Mouse (Mus musculus): ENCODE measurements around the gene H2-Aa. TPM values are rescaled to one million over a fixed set of nuclear protein-coding genes. Genes with fewer than 3 reads are reported as not detected.
A peak's percentile ranks its signal among the peaks of the same experiment; 100 is the strongest.

H2-Aa gene
- total RNA-seq, 2 experiments from 2014 or later: 0.68 to 1.2 TPM

DNA sequence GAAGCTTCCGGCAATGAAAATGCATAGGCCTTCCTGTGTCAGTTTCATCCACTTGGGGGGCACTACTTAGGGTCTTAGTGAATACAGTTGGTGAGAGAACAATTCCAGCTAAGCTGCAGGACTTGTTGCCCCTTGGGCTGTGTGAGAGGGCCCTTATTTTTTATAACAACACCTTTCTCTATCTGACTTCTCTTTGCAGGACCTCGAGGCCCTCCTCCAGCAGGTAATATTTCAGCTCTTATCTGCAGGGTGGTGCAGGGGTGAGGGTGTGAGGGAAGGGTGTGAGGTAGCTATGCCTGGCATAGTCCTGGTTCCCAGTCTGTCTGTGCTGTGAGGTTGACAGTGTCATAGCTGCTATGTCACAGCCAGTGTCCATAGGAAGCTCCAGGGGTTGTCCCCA is 19.4 kb downstream of the H2-Aa start:
- intact Hi-C loops (cut with DNase I): no loop called here
- no peak for DNase-seq

DNA sequence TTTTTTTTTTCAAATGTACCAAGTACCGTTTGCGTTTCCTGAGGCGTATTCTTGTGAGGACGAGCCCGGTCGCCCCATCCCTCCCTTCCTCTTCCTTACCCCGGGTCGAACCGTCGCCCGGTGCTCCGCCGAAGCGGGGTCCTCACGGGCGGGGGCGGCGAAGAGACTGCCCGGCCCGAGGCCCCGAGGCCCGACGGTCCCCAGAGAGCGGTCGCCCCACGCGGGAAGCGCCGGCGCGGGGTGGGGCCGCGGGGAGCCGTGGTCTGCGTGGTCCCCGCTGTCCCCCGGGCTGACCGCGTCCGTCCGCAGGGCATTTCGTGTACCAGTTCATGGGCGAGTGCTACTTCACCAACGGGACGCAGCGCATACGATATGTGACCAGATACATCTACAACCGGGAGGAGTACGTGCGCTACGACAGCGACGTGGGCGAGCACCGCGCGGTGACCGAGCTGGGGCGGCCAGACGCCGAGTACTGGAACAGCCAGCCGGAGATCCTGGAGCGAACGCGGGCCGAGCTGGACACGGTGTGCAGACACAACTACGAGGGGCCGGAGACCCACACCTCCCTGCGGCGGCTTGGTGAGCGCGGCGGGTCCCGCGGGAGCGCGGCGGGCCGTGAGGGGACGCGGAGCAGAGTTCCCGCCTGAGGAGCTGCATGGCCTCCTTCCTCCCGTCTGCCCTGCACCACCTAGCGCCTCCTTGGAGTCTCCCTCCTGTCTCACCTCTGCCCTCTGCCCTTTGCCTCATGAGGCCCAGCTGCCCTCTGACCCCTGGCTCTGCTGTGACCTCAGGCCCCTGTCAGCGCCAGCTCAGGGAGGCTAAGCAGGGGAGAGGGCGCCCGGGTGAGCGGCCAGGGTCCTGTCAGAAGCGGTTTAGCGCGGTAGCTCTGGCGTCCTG is 22.9 kb downstream of the H2-Aa start:
- DNase-seq: no peak
- intact Hi-C loops (cut with DNase I): loop anchor here (5.0 kb wide), 1 partner anchor 48 kb away; no protein-coding TSS in a partner anchor

DNA sequence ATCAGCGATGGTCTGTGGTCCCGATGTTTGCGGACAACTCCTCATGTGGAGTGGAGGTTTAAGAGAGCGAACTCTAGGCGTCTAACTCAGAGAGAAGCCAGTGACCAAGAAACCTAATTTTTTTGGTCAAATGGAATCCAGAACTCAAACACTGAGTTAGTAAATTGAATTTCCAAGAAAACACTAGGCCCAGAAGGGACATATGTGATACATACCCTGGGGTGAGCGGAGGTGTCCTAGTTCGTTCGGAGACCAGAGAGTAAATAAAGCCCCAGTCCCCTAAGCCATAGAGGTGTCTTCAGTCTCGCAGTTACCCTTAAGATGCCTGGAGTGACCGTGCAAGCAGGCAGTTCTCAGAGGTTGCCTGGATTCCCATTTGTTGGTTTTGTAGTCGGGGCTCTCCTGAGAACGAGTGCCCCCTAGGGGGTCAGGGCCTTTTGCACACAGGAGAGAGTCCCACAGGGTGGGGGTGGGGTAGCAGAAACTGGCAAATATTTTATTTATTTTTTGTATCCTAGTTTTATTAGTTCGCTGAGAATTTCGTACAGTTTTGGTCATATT is 23.7 kb downstream of the H2-Aa start:
- intact Hi-C loops (cut with DNase I): loop anchor here (5.0 kb wide), 1 partner anchor 48 kb away; no protein-coding TSS in a partner anchor

DNA sequence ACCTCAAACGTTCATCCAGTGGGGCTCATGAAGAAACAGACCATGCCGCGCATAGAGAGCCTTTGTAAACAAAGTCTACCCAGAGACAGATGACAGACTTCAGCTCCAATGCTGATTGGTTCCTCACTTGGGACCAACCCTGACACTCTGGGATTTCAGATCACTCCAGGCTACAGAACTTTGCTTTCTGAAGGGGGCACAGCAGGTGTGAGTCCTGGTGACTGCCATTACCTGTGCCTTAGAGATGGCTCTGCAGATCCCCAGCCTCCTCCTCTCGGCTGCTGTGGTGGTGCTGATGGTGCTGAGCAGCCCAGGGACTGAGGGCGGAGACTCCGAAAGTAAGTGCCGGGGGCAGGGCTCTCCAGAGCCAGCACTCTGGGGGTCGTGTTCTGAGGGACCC is 24.6 kb downstream of the H2-Aa start:
- intact Hi-C loops (cut with DNase I): loop anchor here (5.0 kb wide), 1 partner anchor 49 kb away; no protein-coding TSS in a partner anchor
- DNase-seq: peak; percentile 50

More for the DNA sequence above, 23.7 kb downstream of the H2-Aa start:
- DNase-seq: no peak

DNA sequence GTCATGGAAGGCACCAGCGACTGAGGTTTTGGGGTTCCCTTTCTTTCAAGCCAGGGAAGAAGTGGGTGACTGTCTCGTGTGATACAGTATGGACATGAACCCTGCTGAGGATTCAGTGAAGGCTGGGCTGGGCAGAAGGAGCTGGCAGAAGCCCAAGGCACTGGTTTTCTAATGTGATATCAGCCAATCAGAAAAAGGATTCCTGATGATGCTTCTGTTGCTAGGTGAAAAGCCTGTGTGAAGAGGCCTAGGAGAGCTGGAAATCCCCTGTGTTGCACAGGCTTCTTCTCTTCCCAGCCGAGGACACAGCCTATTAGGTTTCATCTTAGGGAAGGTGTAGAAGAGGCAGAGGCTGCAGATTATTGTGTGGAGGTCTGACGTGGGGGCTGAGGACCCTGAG is 26.1 kb downstream of the H2-Aa start:
- peak; percentile 78 for DNase-seq
- intact Hi-C loops (cut with DNase I): loop anchor here (5.0 kb wide), 1 partner anchor 51 kb away; no protein-coding TSS in a partner anchor

DNA sequence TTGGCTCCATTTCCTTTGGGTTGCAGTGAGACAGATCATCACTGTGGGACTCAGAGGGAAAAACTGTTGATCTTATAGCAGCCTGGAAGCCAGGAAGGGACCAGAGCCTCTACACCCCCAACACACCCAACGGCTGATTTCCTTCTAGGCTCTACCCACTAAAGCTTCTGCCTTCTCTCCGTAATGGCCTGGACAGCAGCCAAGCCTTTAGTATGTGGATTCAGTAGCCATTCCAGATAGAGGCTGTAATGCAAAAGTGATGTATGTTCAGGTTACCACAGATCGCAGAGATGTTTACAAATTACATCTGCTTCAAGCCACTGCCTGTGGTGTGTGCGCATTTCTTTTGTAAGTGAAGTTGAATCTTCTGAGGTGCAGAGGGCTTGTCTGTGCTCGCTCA is 27.1 kb downstream of the H2-Aa start:
- intact Hi-C loops (cut with DNase I): loop anchor here (5.0 kb wide), 1 partner anchor 52 kb away; no protein-coding TSS in a partner anchor
- DNase-seq: no peak

DNA sequence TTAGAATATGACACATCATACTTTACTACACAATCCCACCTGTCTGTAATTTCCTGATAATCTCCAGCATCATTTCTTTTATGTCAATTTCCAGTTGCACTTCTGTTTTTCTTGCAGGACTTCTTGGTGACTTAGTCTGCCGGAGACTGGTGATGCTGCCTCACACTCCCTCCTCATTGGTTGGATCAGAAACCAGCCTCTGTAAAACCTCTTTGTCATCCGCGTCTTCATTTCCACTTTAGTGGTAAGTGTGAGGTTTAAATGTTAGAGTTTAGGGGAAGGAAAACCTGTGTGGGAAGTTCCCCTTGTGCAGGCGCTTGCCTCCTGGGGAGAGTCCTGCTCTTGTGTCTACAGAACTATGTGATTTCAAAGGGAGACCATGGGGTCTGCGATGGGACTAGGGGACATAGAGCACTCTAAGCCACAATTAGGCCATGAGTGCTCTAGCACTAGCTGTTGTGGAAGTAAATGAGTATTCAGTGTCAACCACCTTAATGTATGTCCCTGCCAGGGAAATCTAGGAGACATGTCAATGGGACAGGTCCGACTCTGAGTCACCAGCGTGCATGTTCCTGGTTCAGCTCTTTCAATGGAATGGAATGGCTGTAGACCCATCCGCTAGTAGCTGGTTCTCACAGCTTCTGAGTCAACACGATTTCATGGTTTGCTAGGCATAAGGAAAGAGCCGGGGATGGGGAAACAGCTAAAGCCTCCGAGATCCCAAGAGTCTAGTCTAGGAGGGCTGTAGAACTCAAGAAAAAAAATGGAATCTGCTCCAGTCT is 29.8 kb downstream of the H2-Aa start, which contains the start of gene H2-Ab1:
H2-Ab1 (plus strand) TSS at position 96 of the 782 bp plus-strand sequence.
- intact Hi-C loops (cut with DNase I): no loop called here
- DNase-seq: peak; percentile 60

DNA sequence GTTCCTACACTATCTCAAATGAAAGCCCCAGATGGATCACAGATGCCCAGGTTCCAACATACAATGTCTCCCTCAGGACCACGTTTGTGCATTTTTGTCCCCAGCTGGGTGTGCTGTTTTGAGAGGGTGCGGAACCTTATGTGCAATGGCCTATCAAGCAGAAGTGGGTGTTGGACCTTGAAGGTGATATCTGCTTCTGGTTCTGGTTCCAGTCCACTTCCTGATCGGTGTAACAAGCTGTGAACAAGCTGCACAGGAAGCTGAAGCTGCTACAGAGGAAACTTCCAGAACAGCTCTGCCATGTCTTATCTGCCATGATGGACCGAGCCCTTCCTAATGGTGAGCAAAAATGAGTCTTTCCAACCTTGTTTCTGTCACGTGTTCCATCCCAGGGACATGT is 31.1 kb downstream of the H2-Aa start:
- no peak for DNase-seq
- intact Hi-C loops (cut with DNase I): no loop called here

DNA sequence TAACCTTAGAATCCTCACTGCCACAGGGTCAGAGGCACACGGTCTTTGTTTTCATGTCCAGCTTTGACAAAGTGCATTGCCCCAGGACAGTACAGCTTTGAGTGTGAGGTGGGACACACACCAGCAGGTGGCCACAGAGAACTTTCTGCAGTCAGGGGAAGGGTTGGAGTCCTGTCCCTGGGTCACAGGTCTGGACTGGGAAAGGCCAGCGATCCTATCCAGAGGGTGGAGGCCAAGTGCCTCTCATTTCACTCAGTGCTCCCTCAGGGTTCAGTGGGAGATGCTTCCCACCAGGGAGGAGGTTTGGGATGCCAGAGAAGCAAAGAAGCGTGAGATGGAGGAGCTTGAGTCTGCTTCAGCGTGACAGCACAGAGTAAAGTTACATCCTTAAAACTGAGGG is 36.0 kb downstream of the H2-Aa start:
- no peak for DNase-seq
- intact Hi-C loops (cut with DNase I): loop anchor here (5.0 kb wide), 1 partner anchor 56 kb away; the partner anchor contains the start of gene H2-Eb1

DNA sequence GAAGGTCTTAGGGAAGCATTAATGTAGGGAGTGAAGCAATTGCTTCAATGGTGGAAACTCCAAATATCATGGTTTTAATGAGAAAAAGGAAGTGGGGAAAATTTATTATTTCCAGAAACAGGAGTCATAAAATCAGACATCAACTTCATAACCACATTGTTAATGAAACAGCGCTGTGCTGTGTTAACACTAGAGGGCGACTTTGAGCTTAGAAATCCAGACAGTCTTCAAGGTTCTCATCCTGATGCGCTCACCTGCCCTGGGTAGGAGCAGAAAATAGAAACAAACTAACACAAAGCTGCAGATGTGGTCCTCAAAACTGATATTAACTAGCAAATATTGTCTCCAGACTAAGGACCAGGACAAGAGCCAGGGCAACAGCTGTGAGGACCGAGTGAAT is 37.7 kb downstream of the H2-Aa start:
- intact Hi-C loops (cut with DNase I): loop anchor here (5.0 to 10.0 kb wide), 2 partner anchors 57 to 95 kb away; partner anchors contain the start of gene H2-Eb1
- peak; percentile 44 for DNase-seq

DNA sequence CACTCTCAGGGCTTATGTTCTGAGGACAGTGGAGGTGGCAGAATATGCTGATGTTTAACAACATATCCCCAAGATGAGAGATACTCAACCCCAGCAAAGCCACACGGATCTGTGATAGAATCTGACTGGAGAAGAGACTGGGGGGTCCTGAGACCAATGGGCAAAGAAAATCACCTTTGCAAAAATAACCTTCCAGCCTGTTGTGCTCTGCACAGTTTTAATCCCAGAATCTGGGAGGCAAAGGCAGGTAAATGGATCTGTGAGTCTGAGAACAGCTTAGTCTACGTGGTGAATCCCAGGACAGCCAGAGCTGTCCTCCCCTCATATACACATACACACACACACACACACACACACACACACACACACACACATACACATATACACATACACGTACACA is 38.3 kb downstream of the H2-Aa start:
- intact Hi-C loops (cut with DNase I): loop anchor here (10.0 kb wide), 1 partner anchor 95 kb away; no protein-coding TSS in a partner anchor
- no peak for DNase-seq

DNA sequence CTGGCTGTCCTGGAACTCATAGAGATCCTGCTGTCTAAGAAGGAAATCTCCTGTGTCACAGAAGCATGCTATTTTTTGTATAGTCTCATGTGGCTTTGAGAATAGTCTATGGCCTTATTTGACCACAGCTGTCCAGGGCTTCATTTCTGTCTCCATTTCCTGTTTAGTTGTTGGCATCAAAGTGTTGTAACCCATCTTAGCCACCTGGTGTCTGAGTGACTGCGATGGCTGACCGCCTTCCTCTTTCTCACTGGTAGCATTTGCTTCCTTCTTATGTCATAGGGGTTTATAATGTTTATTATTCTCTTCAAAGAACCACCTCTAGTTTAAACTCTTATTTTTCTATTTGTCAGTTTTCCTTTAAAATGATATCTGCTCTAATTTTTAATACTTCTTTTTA is 38.9 kb downstream of the H2-Aa start:
- DNase-seq: no peak
- intact Hi-C loops (cut with DNase I): loop anchor here (10.0 kb wide), 1 partner anchor 96 kb away; no protein-coding TSS in a partner anchor

DNA sequence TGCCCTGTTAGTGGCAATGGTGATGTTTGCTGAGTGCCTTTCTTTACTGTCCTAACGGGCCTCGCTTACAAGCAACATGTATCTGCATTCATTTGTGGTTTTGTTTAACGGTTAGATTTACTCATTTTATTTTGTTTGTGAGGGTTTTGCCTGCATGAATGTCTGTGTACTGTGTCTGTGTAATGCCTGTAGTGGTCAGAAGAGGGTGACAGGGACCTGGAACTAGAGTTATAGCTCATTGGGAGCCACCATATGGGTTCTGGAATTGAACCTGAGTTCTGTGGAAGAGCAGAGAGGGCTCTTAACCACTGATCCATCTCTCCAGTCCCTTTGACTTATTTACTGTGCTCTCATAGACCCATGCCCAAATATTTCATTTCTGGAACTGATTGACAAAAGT is 40.6 kb downstream of the H2-Aa start:
- intact Hi-C loops (cut with DNase I): loop anchor here (10.0 kb wide), 1 partner anchor 98 kb away; no protein-coding TSS in a partner anchor
- DNase-seq: no peak

DNA sequence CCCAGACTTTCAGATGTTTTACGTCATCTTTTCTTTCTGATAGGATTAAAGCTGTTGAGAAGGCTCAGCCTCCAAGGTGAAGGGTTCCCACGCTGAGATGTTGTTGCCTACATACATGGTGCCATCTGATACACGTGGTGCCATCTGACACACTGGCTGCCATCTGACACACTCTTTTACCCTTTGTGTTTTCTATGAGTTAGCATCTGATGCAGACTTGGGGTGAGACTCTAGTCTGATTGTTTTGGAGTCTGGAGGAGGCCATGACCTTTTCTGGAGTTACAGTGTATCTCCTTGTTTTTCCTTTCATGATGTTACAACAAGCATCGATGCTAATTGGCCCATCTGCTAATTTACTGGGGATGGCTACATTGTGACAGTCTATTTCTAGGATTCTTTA is 43.0 kb downstream of the H2-Aa start:
- no peak for DNase-seq
- intact Hi-C loops (cut with DNase I): loop anchor here (10.0 kb wide), 1 partner anchor 100 kb away; no protein-coding TSS in a partner anchor

DNA sequence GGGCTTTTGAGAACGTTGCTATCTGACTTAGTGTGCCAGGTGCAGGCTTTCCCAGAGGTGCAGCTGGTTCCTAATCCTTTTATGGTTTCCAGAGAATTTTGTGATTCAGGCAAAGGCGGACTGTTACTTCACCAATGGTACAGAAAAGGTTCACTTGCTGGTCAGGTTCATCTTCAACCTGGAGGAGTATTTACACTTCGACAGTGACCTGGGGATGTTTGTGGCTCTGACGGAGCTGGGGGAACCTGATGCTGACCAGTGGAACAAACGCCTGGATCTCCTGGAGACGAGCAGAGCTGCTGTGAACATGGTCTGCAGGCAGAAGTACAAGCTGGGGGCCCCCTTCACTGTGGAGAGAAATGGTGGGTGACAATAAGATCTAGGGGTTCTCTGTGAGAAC is 46.7 kb downstream of the H2-Aa start:
- intact Hi-C loops (cut with DNase I): loop anchor here (10.0 kb wide), 1 partner anchor 104 kb away; no protein-coding TSS in a partner anchor
- DNase-seq: no peak

DNA sequence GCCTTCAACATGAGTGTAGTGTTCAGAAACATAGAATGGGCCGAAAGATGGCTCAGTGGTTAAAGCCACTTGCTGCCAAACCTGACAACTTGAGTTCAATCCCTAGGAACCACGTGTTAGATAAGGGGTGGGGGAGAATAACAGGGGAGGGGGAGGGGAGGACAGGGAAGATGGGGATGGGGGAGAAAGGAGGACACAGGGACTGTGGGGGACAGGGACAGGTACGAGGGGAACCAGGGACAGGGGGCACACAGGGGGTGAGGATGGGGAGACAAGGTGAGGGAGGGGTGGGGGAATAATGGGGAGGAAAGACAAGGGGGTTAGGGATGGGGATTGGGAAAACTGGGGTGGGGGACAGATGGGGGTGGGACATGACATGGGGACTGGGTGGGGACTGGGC is 47.3 kb downstream of the H2-Aa start:
- intact Hi-C loops (cut with DNase I): loop anchor here (10.0 kb wide), 1 partner anchor 104 kb away; no protein-coding TSS in a partner anchor
- DNase-seq: no peak

DNA sequence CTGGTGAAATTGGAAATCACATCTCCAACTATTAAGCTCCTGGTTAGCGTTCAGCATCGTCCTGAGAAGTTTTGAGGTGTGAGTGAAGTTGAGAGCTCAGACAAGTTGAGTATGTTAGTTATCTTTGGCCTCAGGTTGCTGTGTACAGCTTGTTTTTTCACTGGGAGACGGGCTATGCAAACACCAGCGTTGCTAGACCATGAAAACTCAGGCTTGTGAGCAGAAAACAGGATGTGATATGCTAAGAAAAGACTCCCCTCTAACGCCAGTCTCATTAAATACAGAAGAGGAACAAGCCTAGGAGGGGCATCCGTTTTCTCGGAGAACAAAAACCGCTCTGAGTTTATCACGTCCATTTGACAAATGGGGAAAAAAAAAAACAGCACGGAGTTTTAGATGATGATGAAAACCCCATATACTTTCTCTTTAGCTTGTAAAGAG is 48.0 kb downstream of the H2-Aa start:
- DNase-seq: no peak
- intact Hi-C loops (cut with DNase I): loop anchor here (5.0 to 10.0 kb wide), 2 partner anchors 67 to 105 kb away; no protein-coding TSS in a partner anchor

DNA sequence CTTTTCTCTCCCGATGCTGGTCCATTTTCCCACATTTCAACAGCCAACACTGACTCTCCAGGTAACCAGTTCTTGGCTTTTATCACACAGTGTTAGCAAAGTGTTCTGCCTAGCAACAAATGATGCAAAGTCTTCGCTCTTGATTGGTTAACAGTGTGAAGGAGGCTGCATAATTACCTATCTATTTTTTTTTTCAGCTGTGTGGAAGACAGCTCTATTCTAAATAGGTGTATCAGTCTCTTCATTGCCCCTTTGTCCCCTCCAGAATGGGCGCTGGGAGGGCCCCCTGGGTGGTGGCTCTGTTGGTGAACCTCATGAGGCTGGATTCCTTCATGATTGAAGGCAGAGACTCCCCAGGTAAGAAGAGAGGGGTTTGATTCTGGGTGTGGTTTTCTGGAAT is 48.9 kb downstream of the H2-Aa start, which contains the start of gene H2-Ob:
H2-Ob (plus strand) TSS at position 198 of the 400 bp plus-strand sequence.
- intact Hi-C loops (cut with DNase I): loop anchor here (5.0 kb wide), 1 partner anchor 66 kb away; no protein-coding TSS in a partner anchor
- no peak for DNase-seq

DNA sequence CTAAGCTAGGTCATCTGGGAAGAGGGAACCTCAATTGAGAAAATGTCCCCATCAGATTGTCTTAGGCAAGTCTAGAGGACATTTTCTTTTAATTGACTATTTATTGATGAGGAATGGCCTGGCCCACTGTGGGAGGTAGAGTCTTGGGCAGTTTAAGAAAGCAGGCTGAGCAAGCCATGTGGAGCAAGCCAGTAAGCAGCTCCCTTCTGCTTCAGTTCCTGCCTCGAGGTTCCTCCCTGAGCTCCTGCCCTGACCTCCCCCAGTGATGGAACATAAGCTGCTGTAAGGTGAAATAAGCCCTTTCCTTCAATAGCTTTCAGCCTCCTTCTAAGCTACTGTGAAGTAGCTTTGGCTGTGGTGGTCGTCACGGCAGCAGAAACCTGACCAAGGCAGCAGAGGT is 49.9 kb downstream of the H2-Aa start:
- no peak for DNase-seq
- intact Hi-C loops (cut with DNase I): loop anchor here (5.0 kb wide), 1 partner anchor 65 kb away; no protein-coding TSS in a partner anchor

DNA sequence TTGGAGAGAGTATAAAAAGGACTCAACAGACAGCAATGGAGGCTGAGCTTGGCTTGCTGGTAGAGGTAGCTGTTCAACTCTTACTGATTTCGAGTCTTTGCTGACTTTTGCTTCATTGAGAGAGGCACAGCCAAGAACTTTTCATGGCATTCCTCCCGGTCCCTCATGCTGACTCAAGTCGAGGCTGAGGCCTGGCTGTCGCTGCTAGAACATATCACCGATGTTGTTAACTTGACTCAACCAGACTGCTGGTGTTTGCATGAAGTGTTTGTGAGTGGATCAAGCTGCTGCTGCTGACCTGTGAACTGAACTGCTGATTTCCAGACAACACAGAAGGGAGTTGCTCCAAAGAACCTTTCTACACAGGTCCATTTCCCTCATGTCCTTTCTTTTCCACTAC is 50.9 kb downstream of the H2-Aa start:
- DNase-seq: no peak
- intact Hi-C loops (cut with DNase I): loop anchor here (5.0 kb wide), 1 partner anchor 64 kb away; no protein-coding TSS in a partner anchor
